Mouse (Mus musculus) cerebellum, adult 9-11 months (tissue): ENCODE data around the gene Mepe.

Source experiments
- DNase-seq: peaks from one replicate; pipeline ENCODE4 v3.0.0; 2022

Mepe gene

GRCm38 (mm10) chr5:104325029-104325428, at the start of gene Mepe:
Mepe (plus strand) TSS chr5:104325329.
- no peak for DNase-seq

- DNase-seq = no peak
These were observed 30.9 kb upstream of the Mepe start for GRCm38 (mm10) chr5:104294201-104294600.

GRCm38 (mm10) chr5:104298994-104299393, 26.1 kb upstream of the Mepe start, which contains the start of gene Ibsp:
Ibsp (plus strand) TSS chr5:104299171.
- DNase-seq = no peak

- DNase-seq = no peak
These were observed 11.1 kb upstream of the Mepe start for GRCm38 (mm10) chr5:104314073-104314472.

GRCm38 (mm10) chr5:104326884-104327283, 1.8 kb downstream of the Mepe start:
- no peak for DNase-seq

GRCm38 (mm10) chr5:104327389-104327788, 2.3 kb downstream of the Mepe start:
- no peak for DNase-seq

- DNase-seq = no peak
These were observed 2.7 kb downstream of the Mepe start for GRCm38 (mm10) chr5:104327876-104328275.

GRCm38 (mm10) chr5:104328317-104328850, 3.3 kb downstream of the Mepe start:
- DNase-seq = no peak

GRCm38 (mm10) chr5:104329381-104329780, 4.3 kb downstream of the Mepe start:
- no peak for DNase-seq

- DNase-seq = no peak
These were observed 5.0 kb downstream of the Mepe start for GRCm38 (mm10) chr5:104330088-104330487.

- no peak for DNase-seq
These were observed 7.2 kb downstream of the Mepe start for GRCm38 (mm10) chr5:104332296-104332695.

- no peak for DNase-seq
These were observed 8.1 kb downstream of the Mepe start for GRCm38 (mm10) chr5:104333231-104333640.

GRCm38 (mm10) chr5:104333643-104334042, 8.5 kb downstream of the Mepe start:
- DNase-seq = no peak

GRCm38 (mm10) chr5:104334516-104334915, 9.4 kb downstream of the Mepe start:
- no peak for DNase-seq

- no peak for DNase-seq
These were observed 10.8 kb downstream of the Mepe start for GRCm38 (mm10) chr5:104335962-104336361.

- DNase-seq = no peak
These were observed 12.4 kb downstream of the Mepe start for GRCm38 (mm10) chr5:104337491-104337890.

- DNase-seq = no peak
These were observed 13.9 kb downstream of the Mepe start for GRCm38 (mm10) chr5:104339009-104339408.

- DNase-seq = no peak
These were observed 14.8 kb downstream of the Mepe start for GRCm38 (mm10) chr5:104339706-104340512.

GRCm38 (mm10) chr5:104340513-104340829, 15.3 kb downstream of the Mepe start:
- DNase-seq = no peak

- DNase-seq = no peak
These were observed 17.8 kb downstream of the Mepe start for GRCm38 (mm10) chr5:104342881-104343280.

GRCm38 (mm10) chr5:104344526-104345240, 19.6 kb downstream of the Mepe start:
- DNase-seq = no peak

- DNase-seq = no peak
These were observed 20.1 kb downstream of the Mepe start for GRCm38 (mm10) chr5:104345241-104345630.

GRCm38 (mm10) chr5:104351041-104351440, 25.9 kb downstream of the Mepe start:
- no peak for DNase-seq

GRCm38 (mm10) chr5:104351874-104352273, 26.7 kb downstream of the Mepe start:
- no peak for DNase-seq
